Mouse (Mus musculus): ENCODE results near the gene D10Wsu102e. TPM values are rescaled to one million over a fixed set of nuclear protein-coding genes. Genes with fewer than 3 reads are reported as not detected.
A peak's percentile ranks its signal among the peaks of the same experiment; 100 is the strongest.
"Not testable (repeated sequence)": the region's sequence is repeated elsewhere in the genome, so short reads cannot be mapped to it uniquely, and the experiment has no call there.

The D10Wsu102e gene
- polyA plus RNA-seq, 1 experiment: 0.09 TPM

- Histone ChIP-seq H3K36me3 (replicated peaks; ENCODE audit: low read length) (no peaks in the 10 kb centered on the region), H3K27me3 (replicated peaks) (no peaks in the 10 kb centered on the region), H3K4me1 (no peaks in the 10 kb centered on the region), H3K9me3 (peaks cover 58% of the 10 kb centered on the region), H3K4me3 (replicated peaks) (no peak overlapping the region)
- no peak for TF ChIP-seq FLI1 (IDR thresholded peaks at IDR 0.05; ENCODE audit: low read length)
- TF ChIP-seq GATA1 (IDR thresholded peaks at IDR 0.05; ENCODE audit: borderline replicate concordance, low read length): no peak
These were observed 88.6 kb downstream of the D10Wsu102e start for GRCm38 (mm10) chr10:83448582-83448981.

- no peak overlapping the region for H3K4me3 ChIP-seq (replicated peaks)
- peaks cover 57% of the 10 kb centered on the region for H3K9me3 ChIP-seq
- H3K27me3 ChIP-seq (replicated peaks): no peaks in the 10 kb centered on the region
- TF ChIP-seq GATA1 (IDR thresholded peaks at IDR 0.05; ENCODE audit: borderline replicate concordance, low read length) (no peak), FLI1 (IDR thresholded peaks at IDR 0.05; ENCODE audit: low read length) (no peak)
- H3K36me3 ChIP-seq (replicated peaks; ENCODE audit: low read length): no peaks in the 10 kb centered on the region
- H3K4me1 ChIP-seq: no peaks in the 10 kb centered on the region
These were observed 97.5 kb downstream of the D10Wsu102e start for GRCm38 (mm10) chr10:83457531-83457930.

GRCm38 (mm10) chr10:83475226-83475625 lies 115.2 kb downstream of the D10Wsu102e start:
- H3K4me1 ChIP-seq: no peaks in the 10 kb centered on the region
- H3K9me3 ChIP-seq: peaks cover 45% of the 10 kb centered on the region
- H3K36me3 ChIP-seq (replicated peaks; ENCODE audit: low read length): no peaks in the 10 kb centered on the region
- TF ChIP-seq FLI1 (IDR thresholded peaks at IDR 0.05; ENCODE audit: low read length): no peak
- no peak for TF ChIP-seq GATA1 (IDR thresholded peaks at IDR 0.05; ENCODE audit: borderline replicate concordance, low read length)
- no peaks in the 10 kb centered on the region for H3K27me3 ChIP-seq (replicated peaks)
- H3K4me3 ChIP-seq (replicated peaks): no peak overlapping the region

GRCm38 (mm10) chr10:83477286-83477685 lies 117.3 kb downstream of the D10Wsu102e start:
- no peak for TF ChIP-seq FLI1 (IDR thresholded peaks at IDR 0.05; ENCODE audit: low read length)
- TF ChIP-seq GATA1 (IDR thresholded peaks at IDR 0.05; ENCODE audit: borderline replicate concordance, low read length): no peak
- H3K4me1 ChIP-seq: no peaks in the 10 kb centered on the region
- no peaks in the 10 kb centered on the region for H3K36me3 ChIP-seq (replicated peaks; ENCODE audit: low read length)
- H3K9me3 ChIP-seq: peaks cover 52% of the 10 kb centered on the region
- no peaks in the 10 kb centered on the region for H3K27me3 ChIP-seq (replicated peaks)
- H3K4me3 ChIP-seq (replicated peaks): no peak overlapping the region

- no peaks in the 10 kb centered on the region; the same call in 1 of the 2 replicates for H3K4me1 ChIP-seq
- H3K27me3 ChIP-seq (replicated peaks): no peaks in the 10 kb centered on the region
- TF ChIP-seq GATA1 (IDR thresholded peaks at IDR 0.05; ENCODE audit: borderline replicate concordance, low read length) (no peak), FLI1 (IDR thresholded peaks at IDR 0.05; ENCODE audit: low read length) (no peak)
- no peaks in the 10 kb centered on the region for H3K36me3 ChIP-seq (replicated peaks; ENCODE audit: low read length)
- no peak overlapping the region for H3K4me3 ChIP-seq (replicated peaks)
- no peaks in the 10 kb centered on the region for H3K9me3 ChIP-seq
These were observed 130.5 kb downstream of the D10Wsu102e start for GRCm38 (mm10) chr10:83490506-83490905.

GRCm38 (mm10) chr10:83497321-83497720 lies 137.3 kb downstream of the D10Wsu102e start:
- H3K27me3 ChIP-seq (replicated peaks): peaks cover 3% of the 10 kb centered on the region
- no peak overlapping the region for H3K4me3 ChIP-seq (replicated peaks)
- H3K4me1 ChIP-seq: no peaks in the 10 kb centered on the region; the same call in 1 of the 2 replicates
- no peak for TF ChIP-seq GATA1 (IDR thresholded peaks at IDR 0.05; ENCODE audit: borderline replicate concordance, low read length)
- no peak for TF ChIP-seq FLI1 (IDR thresholded peaks at IDR 0.05; ENCODE audit: low read length)
- H3K36me3 ChIP-seq (replicated peaks; ENCODE audit: low read length): no peaks in the 10 kb centered on the region
- H3K9me3 ChIP-seq: no peaks in the 10 kb centered on the region

- peaks cover 1% of the 10 kb centered on the region for H3K27me3 ChIP-seq (replicated peaks)
- H3K36me3 ChIP-seq (replicated peaks; ENCODE audit: low read length): no peaks in the 10 kb centered on the region
- TF ChIP-seq GATA1 (IDR thresholded peaks at IDR 0.05; ENCODE audit: borderline replicate concordance, low read length) (no peak), FLI1 (IDR thresholded peaks at IDR 0.05; ENCODE audit: low read length) (no peak)
- peaks cover 7% of the 10 kb centered on the region for H3K9me3 ChIP-seq
- H3K4me1 ChIP-seq: no peaks in the 10 kb centered on the region; the same call in 1 of the 2 replicates
- H3K4me3 ChIP-seq (replicated peaks): no peak overlapping the region
These were observed 149.1 kb downstream of the D10Wsu102e start for GRCm38 (mm10) chr10:83508962-83509660.

- TF ChIP-seq GATA1 (IDR thresholded peaks at IDR 0.05; ENCODE audit: borderline replicate concordance, low read length): no peak
- TF ChIP-seq FLI1 (IDR thresholded peaks at IDR 0.05; ENCODE audit: low read length): no peak
- Histone ChIP-seq H3K36me3 (replicated peaks; ENCODE audit: low read length) (no peaks in the 10 kb centered on the region), H3K27me3 (replicated peaks) (peaks cover 8% of the 10 kb centered on the region), H3K9me3 (peaks cover 7% of the 10 kb centered on the region), H3K4me1 (no peaks in the 10 kb centered on the region; the same call in 1 of the 2 replicates), H3K4me3 (replicated peaks) (no peak overlapping the region)
These were observed 151.3 kb downstream of the D10Wsu102e start for GRCm38 (mm10) chr10:83511304-83511703.

GRCm38 (mm10) chr10:83513736-83514135 lies 153.7 kb downstream of the D10Wsu102e start:
- H3K4me3 ChIP-seq (replicated peaks): no peak overlapping the region
- no peak for TF ChIP-seq FLI1 (IDR thresholded peaks at IDR 0.05; ENCODE audit: low read length)
- no peak for TF ChIP-seq GATA1 (IDR thresholded peaks at IDR 0.05; ENCODE audit: borderline replicate concordance, low read length)
- H3K27me3 ChIP-seq (replicated peaks): peaks cover 7% of the 10 kb centered on the region
- H3K9me3 ChIP-seq: peaks cover 7% of the 10 kb centered on the region
- no peaks in the 10 kb centered on the region; the same call in 1 of the 2 replicates for H3K4me1 ChIP-seq
- H3K36me3 ChIP-seq (replicated peaks; ENCODE audit: low read length): no peaks in the 10 kb centered on the region

GRCm38 (mm10) chr10:83520990-83521389 lies 161.0 kb downstream of the D10Wsu102e start:
- no peaks in the 10 kb centered on the region for H3K36me3 ChIP-seq (replicated peaks; ENCODE audit: low read length)
- peaks cover 2% of the 10 kb centered on the region for H3K27me3 ChIP-seq (replicated peaks)
- TF ChIP-seq GATA1 (IDR thresholded peaks at IDR 0.05; ENCODE audit: borderline replicate concordance, low read length) (no peak), FLI1 (IDR thresholded peaks at IDR 0.05; ENCODE audit: low read length) (no peak)
- no peak overlapping the region for H3K4me3 ChIP-seq (replicated peaks)
- peaks cover 8% of the 10 kb centered on the region; the same call in 1 of the 2 replicates for H3K9me3 ChIP-seq
- no peaks in the 10 kb centered on the region; the same call in 1 of the 2 replicates for H3K4me1 ChIP-seq

- H3K27me3 ChIP-seq (replicated peaks): peaks cover 12% of the 10 kb centered on the region
- not testable (repeated sequence) for H3K36me3 ChIP-seq (replicated peaks; ENCODE audit: low read length); H3K4me1 ChIP-seq
- H3K9me3 ChIP-seq: peaks cover 13% of the 10 kb centered on the region
- H3K4me3 ChIP-seq (replicated peaks): peak overlapping the region; percentile 60
These were observed 164.2 kb downstream of the D10Wsu102e start for GRCm38 (mm10) chr10:83524238-83524637.
